Mouse (Mus musculus) myocyte (in vitro differentiated cells): ENCODE results near the gene Crebbp. TPM values are rescaled to one million over a fixed set of nuclear protein-coding genes. Genes with fewer than 3 reads are reported as not detected.

ENCODE experiments used
- H3K27me3 ChIP-seq: one replicate; pipeline ENCODE4 v1.6.1; 2011; ENCODE audit not compliant: control insufficient read depth, insufficient read depth, insufficient read length
- H3K36me3 ChIP-seq: one replicate; pipeline ENCODE4 v1.6.1; 2011; ENCODE audit not compliant: control insufficient read depth, insufficient read depth
- H3K4me2 ChIP-seq: one replicate; pipeline ENCODE4 v1.6.1; 2011; ENCODE audit warnings: low read depth, control low read depth
- H3K4me3 ChIP-seq: one replicate; pipeline ENCODE4 v1.5.1; 2011; ENCODE audit warnings: mild to moderate bottlenecking, control low read depth, moderate library complexity
- H3K79me2 ChIP-seq: one replicate; pipeline ENCODE4 v1.6.1; 2011; ENCODE audit not compliant: control insufficient read depth, insufficient read depth
- H3ac ChIP-seq: one replicate; pipeline ENCODE4 v1.6.1; 2011; ENCODE audit not compliant: control insufficient read depth, insufficient read length
- CEBPB ChIP-seq: IDR thresholded peaks from 2 replicates; pipeline ENCODE4 v1.6.1; 2011; ENCODE audit warnings: mild to moderate bottlenecking, moderate library complexity; ENCODE audit not compliant: poor library complexity, insufficient read depth, severe bottlenecking
- E2F4 ChIP-seq: IDR thresholded peaks from one replicate; pipeline ENCODE4 v1.6.1; 2011; ENCODE audit warnings: mild to moderate bottlenecking, control low read depth, moderate library complexity; ENCODE audit not compliant: insufficient read depth
- MAX ChIP-seq: IDR thresholded peaks from one replicate; pipeline ENCODE4 v1.6.1; 2011; ENCODE audit warnings: low read depth, mild to moderate bottlenecking, control low read depth
- MYOD1 ChIP-seq, 3 experiments: IDR thresholded peaks; one replicate each; pipeline ENCODE4 v1.6.1; 2011; ENCODE audit warnings: control low read depth in 2 of 3, low read depth in 2 of 3, mild to moderate bottlenecking in 2 of 3, moderate library complexity in 1 of 3; ENCODE audit not compliant: insufficient read length in 2 of 3, control insufficient read depth in 1 of 3
- MYOG ChIP-seq, 3 experiments: IDR thresholded peaks; one replicate each; pipeline ENCODE4 v1.6.1; 2011; ENCODE audit warnings: control low read depth in 2 of 3, low read depth in 2 of 3, mild to moderate bottlenecking in 2 of 3; ENCODE audit not compliant: insufficient read length in 2 of 3, control insufficient read depth in 1 of 3, insufficient read depth in 1 of 3
- POLR2A ChIP-seq: IDR thresholded peaks from one replicate; pipeline ENCODE4 v1.6.1; 2011; ENCODE audit warnings: low read depth, mild to moderate bottlenecking, control low read depth, moderate library complexity; ENCODE audit not compliant: insufficient read length
- POLR2AphosphoS2 ChIP-seq: IDR thresholded peaks from one replicate; pipeline ENCODE4 v1.6.1; 2011; ENCODE audit warnings: low read depth, control low read depth; ENCODE audit not compliant: insufficient read length
- REST ChIP-seq: IDR thresholded peaks from one replicate; pipeline ENCODE4 v1.6.1; 2011; ENCODE audit warnings: mild to moderate bottlenecking, control low read depth, moderate library complexity; ENCODE audit not compliant: insufficient read depth, insufficient read length
- SRF ChIP-seq: IDR thresholded peaks from one replicate; pipeline ENCODE4 v1.6.1; 2011; ENCODE audit warnings: low read depth; ENCODE audit not compliant: control insufficient read depth, insufficient read length
- TCF12 ChIP-seq: IDR thresholded peaks from one replicate; pipeline ENCODE4 v1.6.1; 2011; ENCODE audit warnings: mild to moderate bottlenecking, control low read depth; ENCODE audit not compliant: poor library complexity, insufficient read depth, severe bottlenecking
- TCF3 ChIP-seq: IDR thresholded peaks from one replicate; pipeline ENCODE4 v1.6.1; 2011; ENCODE audit warnings: low read depth, control low read depth; ENCODE audit not compliant: insufficient read length
- USF1 ChIP-seq: IDR thresholded peaks from one replicate; pipeline ENCODE4 v1.6.1; 2011; ENCODE audit warnings: low read depth, mild to moderate bottlenecking, control low read depth, moderate library complexity
- polyA plus RNA-seq: library from polyadenylated mRNA; unstranded; fragments of >200 nt; fragmentation: generic; extraction: Trizol; gene quantifications from one replicate; pipeline ENCODE4 v1.2.1, GENCODE M21; 2012; ENCODE audit warnings: missing spikeins

The Crebbp gene
- polyA plus RNA-seq, 1 experiment = 7.1 TPM

- TF ChIP-seq CEBPB (no peak), MYOD1 (IDR thresholded peaks at IDR 0.05; ENCODE audit: control insufficient read depth in 1 of 3, insufficient read length in 2 of 3, low read depth in 2 of 3) (no peak), USF1 (no peak), MAX (no peak), POLR2AphosphoS2 (no peak), TCF12 (no peak), POLR2A (no peak), TCF3 (no peak)
- Histone ChIP-seq H3K79me2 (no peaks in the 10 kb centered on the region), H3K4me3 (no peak overlapping the region), H3ac (no peak overlapping the region), H3K36me3 (peaks cover 26% of the 10 kb centered on the region), H3K4me2 (no peak overlapping the region), H3K27me3 (no peaks in the 10 kb centered on the region)
Observed at GRCm38 (mm10) chr16:4117072-4117471, 96.7 kb downstream of the Crebbp start.

GRCm38 (mm10) chr16:4100374-4100773 lies 113.4 kb downstream of the Crebbp start:
- H3K4me2 ChIP-seq = no peak overlapping the region
- no peak for TF ChIP-seq POLR2AphosphoS2
- no peak for TF ChIP-seq MAX
- no peak for TF ChIP-seq REST
- TF ChIP-seq USF1 = no peak
- no peak for TF ChIP-seq MYOD1 (IDR thresholded peaks at IDR 0.05; ENCODE audit: control insufficient read depth in 1 of 3, insufficient read length in 2 of 3, low read depth in 2 of 3)
- no peak for TF ChIP-seq MYOG (IDR thresholded peaks at IDR 0.05; ENCODE audit: control insufficient read depth in 1 of 3, insufficient read depth in 1 of 3, insufficient read length in 2 of 3, low read depth in 2 of 3)
- H3K79me2 ChIP-seq = no peaks in the 10 kb centered on the region
- H3ac ChIP-seq = no peak overlapping the region
- peaks cover 46% of the 10 kb centered on the region for H3K36me3 ChIP-seq
- no peak overlapping the region for H3K4me3 ChIP-seq
- no peaks in the 10 kb centered on the region for H3K27me3 ChIP-seq

- peaks cover 51% of the 10 kb centered on the region for H3K36me3 ChIP-seq
- no peaks in the 10 kb centered on the region for H3K79me2 ChIP-seq
- H3K4me3 ChIP-seq = no peak overlapping the region
- no peak for TF ChIP-seq TCF12
- TF ChIP-seq USF1 = no peak
- TF ChIP-seq MYOG (IDR thresholded peaks at IDR 0.05; ENCODE audit: control insufficient read depth in 1 of 3, insufficient read depth in 1 of 3, insufficient read length in 2 of 3, low read depth in 2 of 3) = no peak
- no peak for TF ChIP-seq MAX
- no peak for TF ChIP-seq POLR2A
- TF ChIP-seq REST = no peak
- no peak for TF ChIP-seq MYOD1 (IDR thresholded peaks at IDR 0.05; ENCODE audit: control insufficient read depth in 1 of 3, insufficient read length in 2 of 3, low read depth in 2 of 3)
- no peak for TF ChIP-seq SRF
- no peak for TF ChIP-seq TCF3
- no peak for TF ChIP-seq POLR2AphosphoS2
- H3ac ChIP-seq = no peak overlapping the region
- H3K27me3 ChIP-seq = no peaks in the 10 kb centered on the region
- no peak overlapping the region for H3K4me2 ChIP-seq
Observed at GRCm38 (mm10) chr16:4097521-4097920, 116.3 kb downstream of the Crebbp start.

- Histone ChIP-seq H3ac (no peak overlapping the region), H3K79me2 (no peaks in the 10 kb centered on the region), H3K36me3 (peaks cover 54% of the 10 kb centered on the region), H3K4me2 (no peak overlapping the region), H3K4me3 (no peak overlapping the region), H3K27me3 (no peaks in the 10 kb centered on the region)
- TF ChIP-seq MYOD1 (IDR thresholded peaks at IDR 0.05; ENCODE audit: control insufficient read depth in 1 of 3, insufficient read length in 2 of 3, low read depth in 2 of 3) (no peak), MAX (no peak), SRF (no peak), TCF12 (no peak), MYOG (IDR thresholded peaks at IDR 0.05; ENCODE audit: control insufficient read depth in 1 of 3, insufficient read depth in 1 of 3, insufficient read length in 2 of 3, low read depth in 2 of 3) (no peak), REST (no peak), USF1 (no peak), POLR2AphosphoS2 (no peak), TCF3 (no peak), E2F4 (no peak), CEBPB (no peak), POLR2A (no peak)
Observed at GRCm38 (mm10) chr16:4096898-4097297, 116.9 kb downstream of the Crebbp start.

- H3K4me3 ChIP-seq = no peak overlapping the region
- no peaks in the 10 kb centered on the region for H3K27me3 ChIP-seq
- H3ac ChIP-seq = no peak overlapping the region
- peaks cover 62% of the 10 kb centered on the region for H3K36me3 ChIP-seq
- no peaks in the 10 kb centered on the region for H3K79me2 ChIP-seq
- TF ChIP-seq E2F4 (no peak), TCF3 (no peak), SRF (no peak), MYOD1 (IDR thresholded peaks at IDR 0.05; ENCODE audit: control insufficient read depth in 1 of 3, insufficient read length in 2 of 3, low read depth in 2 of 3) (no peak), CEBPB (no peak), POLR2AphosphoS2 (no peak), POLR2A (no peak), USF1 (no peak), REST (no peak), TCF12 (no peak), MAX (no peak), MYOG (IDR thresholded peaks at IDR 0.05; ENCODE audit: control insufficient read depth in 1 of 3, insufficient read depth in 1 of 3, insufficient read length in 2 of 3, low read depth in 2 of 3) (no peak)
- no peak overlapping the region for H3K4me2 ChIP-seq
Observed at GRCm38 (mm10) chr16:4096141-4096540, 117.7 kb downstream of the Crebbp start.
